Mouse (Mus musculus) lung, adult 2 months (tissue): ENCODE measurements at regions not wholly inside any gene's neighbourhood (a gene's known extent, or its start where the extent isn't known, plus 50 kb on each side); places are given as distances from the start of the nearest gene placed in this dataset.
"Not testable (repeated sequence)": the region's sequence is repeated elsewhere in the genome, so short reads cannot be mapped to it uniquely, and the experiment has no call there.

Experiments
- DNase-seq: peaks from one replicate; pipeline ENCODE4 v3.0.0; 2022
- H3K4me1 ChIP-seq: fragments of 200-500 bp; 2 replicates; pipeline ENCODE4 v1.6.1; 2011; ENCODE audit warnings: low read length; ENCODE audit not compliant: control insufficient read depth, insufficient read depth
- H3K4me3 ChIP-seq: fragments of 200-500 bp; replicated peaks from 2 replicates; pipeline ENCODE3; 2011; ENCODE audit warnings: low read depth, mild to moderate bottlenecking, control low read depth, low read length; ENCODE audit errors: extremely low read depth
- CTCF ChIP-seq: fragments of 200-500 bp; IDR thresholded peaks from 2 replicates; pipeline ENCODE4 v1.5.1; 2011; ENCODE audit warnings: mild to moderate bottlenecking, low read length, control low read depth; ENCODE audit not compliant: insufficient read depth
- POLR2A ChIP-seq: fragments of 200-500 bp; IDR thresholded peaks from 2 replicates; pipeline ENCODE4 v1.6.1; 2011; ENCODE audit warnings: low read depth, mild to moderate bottlenecking, control low read depth, low read length, borderline replicate concordance; ENCODE audit errors: extremely low read depth
- WGBS: fragments of 180-500 bp; shearing (Covaris S2); methylation state at CpG from one replicate; pipeline ENCODE4 v1.1.7; 2018; 5-methylcytosine and 5-hydroxymethylcytosine counted together

DNA sequence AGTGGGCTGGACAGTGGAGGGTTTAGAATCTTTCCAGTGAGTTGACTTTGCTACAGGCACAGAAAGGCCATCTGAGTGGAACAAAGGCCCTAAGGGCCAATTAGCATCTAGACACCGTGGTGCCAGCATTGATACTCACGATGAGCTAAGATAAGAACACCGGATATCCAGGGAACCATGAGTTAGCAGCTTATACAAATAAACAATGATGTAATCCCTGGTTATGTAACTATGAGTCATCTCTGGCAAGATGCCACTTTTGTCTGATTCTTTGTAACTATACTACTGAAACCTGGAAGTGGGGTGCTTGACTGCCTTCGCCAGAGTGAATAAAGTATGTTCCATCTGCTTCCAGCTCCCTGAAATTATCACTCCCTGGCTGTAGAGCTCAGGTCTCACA is 147.3 kb upstream of the Trim24 start:
- 15% methylated on average over 4 of the region's 4 CpGs for WGBS
- Histone ChIP-seq H3K4me1 (no peaks in the 10 kb centered on the region), H3K4me3 (no peak overlapping the region)
- no peak for DNase-seq
- TF ChIP-seq POLR2A = no peak
- TF ChIP-seq CTCF = no peak

DNA sequence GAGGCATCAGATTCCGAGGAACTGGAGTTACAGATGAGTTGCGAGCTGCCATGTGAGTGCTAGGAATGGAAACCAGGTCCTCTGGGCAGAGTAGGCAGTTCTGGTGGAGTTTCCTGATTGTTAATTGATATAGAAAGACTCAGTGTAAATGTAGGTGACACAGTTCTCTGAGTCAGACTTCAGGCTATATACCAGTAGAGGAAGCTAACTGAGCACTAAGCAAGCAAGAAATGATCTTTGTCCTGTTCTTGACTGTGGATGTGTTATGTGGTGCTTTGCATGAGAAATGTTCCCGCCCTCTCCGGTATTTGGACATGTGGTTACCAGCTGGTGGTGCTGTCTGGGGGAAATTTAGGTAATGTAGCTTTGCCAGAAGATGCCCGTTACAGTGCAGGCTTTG is 146.4 kb upstream of the Trim24 start:
- no peak overlapping the region for H3K4me3 ChIP-seq
- TF ChIP-seq CTCF = no peak
- no peak for TF ChIP-seq POLR2A
- 97% methylated on average over 5 of the region's 5 CpGs for WGBS

DNA sequence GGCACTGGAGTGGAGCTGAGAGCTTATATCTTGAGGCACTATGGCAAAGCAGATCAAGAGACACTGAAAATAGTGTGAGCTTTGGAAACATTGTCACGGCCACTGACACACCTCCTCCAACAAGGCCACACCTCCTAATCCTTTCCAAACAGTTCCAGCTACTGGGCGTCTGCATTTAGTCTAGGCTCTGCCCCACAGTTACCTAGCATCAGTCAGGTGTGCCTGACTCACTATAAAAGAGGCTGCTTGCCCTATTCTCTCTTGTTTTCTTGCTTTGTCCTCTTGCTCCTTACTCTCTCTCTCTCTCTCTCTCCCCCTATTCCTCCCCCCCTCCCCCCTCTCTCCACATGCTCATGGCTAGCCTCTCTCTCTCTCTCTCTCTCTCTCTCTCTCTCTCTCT is 142.0 kb upstream of the Trim24 start:
- DNase-seq = no peak
- no peaks in the 10 kb centered on the region; the same call in 1 of the 2 replicates for H3K4me1 ChIP-seq
- TF ChIP-seq POLR2A (no peak), CTCF (no peak)
- WGBS = 98% methylated on average over 2 of the region's 2 CpGs
- no peak overlapping the region for H3K4me3 ChIP-seq

More for the DNA sequence above, 146.4 kb upstream of the Trim24 start:
- no peak for DNase-seq
- no peaks in the 10 kb centered on the region for H3K4me1 ChIP-seq

DNA sequence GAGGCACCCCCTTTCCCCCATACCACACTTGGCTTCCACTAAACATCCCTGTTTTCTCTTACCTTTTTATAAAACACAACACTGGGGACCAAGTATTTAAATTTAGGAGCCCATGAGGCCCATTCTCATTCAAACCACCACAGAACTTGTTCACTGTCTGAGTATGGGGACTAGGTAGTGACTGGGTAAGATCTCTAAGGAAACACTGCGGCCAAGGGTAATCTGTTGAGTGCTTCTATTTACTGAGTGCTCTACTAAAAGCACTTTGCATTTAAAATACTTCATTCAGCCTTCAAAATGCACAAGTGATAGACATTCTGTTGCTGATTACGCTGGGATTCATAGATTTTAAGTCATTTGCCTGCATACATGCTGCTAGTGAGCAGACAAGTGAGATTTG is 141.4 kb upstream of the Trim24 start:
- 94% methylated on average over 2 of the region's 2 CpGs for WGBS
- no peak for DNase-seq
- TF ChIP-seq POLR2A (no peak), CTCF (no peak)
- no peaks in the 10 kb centered on the region; the same call in 1 of the 2 replicates for H3K4me1 ChIP-seq
- H3K4me3 ChIP-seq = no peak overlapping the region

DNA sequence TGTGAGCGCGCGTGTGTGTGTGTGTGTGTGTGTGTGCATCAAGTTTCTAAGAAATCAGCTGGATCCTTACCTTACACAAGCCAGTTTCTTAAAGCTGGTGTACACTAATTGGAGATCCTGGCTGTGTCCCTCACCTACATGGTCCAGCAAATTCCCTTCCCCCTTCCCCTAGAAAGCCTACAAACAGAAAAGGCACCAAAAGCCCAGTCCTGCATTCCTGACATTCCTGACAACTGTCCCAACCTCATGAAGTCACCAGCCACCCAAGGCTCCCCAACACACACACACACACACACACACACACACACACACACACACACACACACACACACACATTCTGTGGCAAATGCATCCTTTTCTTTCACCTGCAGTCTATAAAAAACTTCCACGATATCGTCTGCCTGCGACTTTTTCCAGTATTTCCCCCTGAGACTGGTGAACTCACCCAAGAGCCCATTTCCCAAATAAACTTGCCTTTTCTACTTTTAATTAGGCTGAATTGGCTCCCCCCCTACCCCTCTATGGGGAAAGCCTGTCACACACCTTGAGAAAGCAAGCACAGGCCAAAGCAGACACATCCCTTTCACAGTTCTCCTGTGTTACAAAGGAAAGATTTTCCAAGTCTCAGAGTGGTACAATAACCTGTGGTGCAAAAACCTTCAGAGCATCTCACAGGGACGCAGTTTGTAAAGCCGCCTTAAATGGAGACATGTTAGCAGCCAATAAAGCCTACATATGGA is 139.9 kb upstream of the Trim24 start:
- H3K4me1 ChIP-seq = peaks cover 3% of the 10 kb centered on the region
- TF ChIP-seq POLR2A (no peak), CTCF (no peak)
- DNase-seq = no peak
- H3K4me3 ChIP-seq = no peak overlapping the region
- 77% methylated on average over 8 of the region's 8 CpGs for WGBS

DNA sequence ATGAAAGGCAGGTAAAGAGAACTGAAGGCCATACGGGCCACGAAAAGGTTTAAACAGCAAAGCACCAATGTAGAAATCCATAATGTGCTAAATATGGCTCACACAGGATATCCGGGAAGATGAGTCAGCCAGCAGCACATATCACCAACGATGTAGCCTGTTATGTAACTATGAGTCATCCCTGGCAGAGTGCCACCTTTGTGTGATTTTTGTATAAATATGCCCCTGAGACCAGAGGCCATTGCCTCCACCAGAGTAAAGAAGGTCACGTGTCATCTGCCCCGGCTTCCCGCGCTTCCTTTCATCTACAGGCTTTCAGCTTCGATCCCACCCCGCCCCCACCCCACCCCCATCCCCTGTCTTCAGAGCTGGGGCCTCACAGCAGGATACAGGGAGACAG is 138.2 kb upstream of the Trim24 start:
- no peak for TF ChIP-seq POLR2A
- TF ChIP-seq CTCF = no peak

DNA sequence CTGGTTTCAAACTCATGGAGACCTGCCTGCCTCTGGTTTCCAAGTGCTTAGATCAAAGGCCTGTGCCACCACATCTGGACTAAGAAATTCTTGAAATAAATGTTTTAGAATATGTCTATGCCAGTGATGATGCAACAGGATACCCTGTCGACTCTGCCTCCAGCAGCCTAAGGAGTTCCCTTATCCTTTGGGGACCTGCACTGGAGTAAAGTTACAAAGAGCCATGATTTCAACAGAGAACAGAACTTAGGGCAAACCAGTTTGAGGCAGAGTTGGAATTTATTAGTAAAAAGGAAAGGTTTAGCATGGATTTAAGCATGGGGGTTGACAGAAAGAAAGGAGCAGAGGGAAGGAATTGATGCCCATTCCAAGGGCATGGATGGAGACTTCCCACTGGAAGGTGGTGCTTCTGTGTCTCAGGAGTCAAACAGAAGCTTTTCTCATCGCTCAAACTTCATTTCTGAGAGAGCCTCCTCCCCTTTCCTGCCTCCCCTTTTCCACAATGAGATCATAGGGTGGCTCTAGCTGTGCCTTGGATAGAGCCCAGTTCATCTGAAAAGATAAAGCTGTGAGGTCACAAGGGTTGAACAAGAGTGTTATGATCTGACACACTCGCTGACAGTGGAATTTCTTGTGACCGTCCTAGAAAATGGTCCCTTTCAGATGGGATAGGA is 135.2 kb upstream of the Trim24 start:
- no peak for TF ChIP-seq CTCF
- no peak for TF ChIP-seq POLR2A
- DNase-seq = no peak
- H3K4me3 ChIP-seq = no peak overlapping the region
- H3K4me1 ChIP-seq = peaks cover 3% of the 10 kb centered on the region
- 43% methylated on average over 4 of the region's 4 CpGs for WGBS

More for the DNA sequence above, 138.2 kb upstream of the Trim24 start:
- 15% methylated on average over 10 of the region's 10 CpGs for WGBS
- peak; percentile 50 for DNase-seq
- Histone ChIP-seq H3K4me3 (no peak overlapping the region), H3K4me1 (peaks cover 3% of the 10 kb centered on the region)

DNA sequence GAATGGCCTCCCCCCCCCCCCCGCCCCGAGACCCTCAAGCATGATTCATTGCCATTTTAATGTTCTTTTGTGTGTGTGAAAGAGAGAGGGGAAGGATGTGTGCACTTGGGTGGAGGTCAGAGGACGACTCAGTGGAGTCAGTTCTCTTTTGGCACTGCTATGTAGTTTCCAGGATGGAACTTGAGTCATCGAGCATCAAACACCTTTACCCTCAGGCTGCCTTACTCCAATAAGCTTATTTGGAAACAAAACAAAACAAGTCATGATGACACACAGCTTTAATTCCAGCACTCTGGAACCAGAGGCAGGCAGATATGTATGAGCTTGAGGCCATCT is 134.7 kb upstream of the Trim24 start:
- Histone ChIP-seq H3K4me3 (no peak overlapping the region), H3K4me1 (peaks cover 3% of the 10 kb centered on the region)
- whole genome bisulfite sequencing = 43% methylated on average over 4 of the region's 4 CpGs
- no peak for DNase-seq
- no peak for TF ChIP-seq POLR2A
- TF ChIP-seq CTCF = no peak

DNA sequence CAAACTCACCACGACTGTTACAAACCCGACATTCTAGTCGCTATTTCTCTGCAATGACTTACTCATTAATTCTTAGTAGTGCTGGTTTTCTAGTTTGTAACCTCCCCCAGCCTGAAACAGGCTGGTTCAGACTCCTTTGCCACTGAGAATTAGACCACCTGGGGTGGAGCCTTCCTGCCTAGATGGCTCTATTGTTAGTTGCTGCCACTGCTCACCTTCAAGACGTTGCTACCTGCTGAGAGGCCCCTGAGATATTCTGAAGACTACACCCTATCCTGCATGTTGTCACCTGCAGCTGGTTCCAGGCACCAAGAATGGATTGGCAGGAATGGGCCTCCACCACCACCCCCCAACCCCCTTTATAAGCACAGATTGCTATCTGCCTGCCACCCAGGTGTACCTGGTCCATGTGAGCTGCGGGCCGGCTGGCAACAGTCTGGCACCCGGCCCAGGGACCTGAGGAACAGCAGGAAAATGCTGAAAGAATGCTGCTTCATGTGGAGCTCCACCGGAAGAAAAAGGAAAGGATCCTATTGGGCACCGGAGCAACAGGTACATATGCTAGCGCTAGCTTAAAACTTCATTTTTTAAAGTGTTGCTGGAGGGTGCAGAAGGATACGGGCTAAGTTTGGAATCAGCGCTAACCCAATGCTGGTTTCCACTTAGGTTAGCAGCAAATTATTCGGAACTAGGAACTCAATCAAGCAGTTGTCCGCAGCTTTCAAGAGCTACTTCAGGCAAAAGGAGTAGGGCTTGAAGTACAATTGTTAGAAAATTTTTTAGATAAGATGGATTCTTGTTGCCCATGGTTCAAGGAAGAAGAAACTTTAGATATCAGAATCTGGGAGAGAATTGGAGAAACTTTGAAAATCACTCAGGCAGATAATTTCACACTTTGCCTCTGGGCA is 129.4 kb upstream of the Trim24 start:
- DNase-seq = peak; percentile 40

DNA sequence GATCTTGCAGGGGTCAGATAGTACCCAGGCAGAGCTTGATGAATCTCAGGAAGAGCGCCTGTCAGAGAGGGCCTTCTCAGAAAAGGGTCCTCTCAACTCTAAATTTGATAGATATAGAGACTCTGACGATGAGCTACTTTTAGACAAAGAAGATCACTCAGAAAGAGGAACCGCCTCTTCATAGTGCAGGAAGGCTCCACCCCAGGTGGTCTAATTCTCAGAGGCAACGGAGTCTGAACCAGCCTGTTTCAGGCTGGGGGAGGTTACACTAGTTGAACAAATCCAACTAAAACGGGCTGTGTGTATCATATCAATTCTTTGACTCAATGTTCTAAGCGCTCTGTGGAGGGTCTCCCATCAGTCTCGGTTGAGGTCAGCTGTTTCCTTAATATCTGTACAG is 128.7 kb upstream of the Trim24 start:
- not testable (repeated sequence) for DNase-seq, H3K4me1 ChIP-seq, H3K4me3 ChIP-seq
- 75% methylated on average over 7 of the region's 7 CpGs for WGBS

More for the DNA sequence above, 129.4 kb upstream of the Trim24 start:
- Histone ChIP-seq H3K4me3 (no peak overlapping the region), H3K4me1 (no peaks in the 10 kb centered on the region)
- WGBS = 66% methylated on average over 14 of the region's 14 CpGs
- TF ChIP-seq CTCF = no peak
- TF ChIP-seq POLR2A = no peak
